Mouse (Mus musculus): Measurements from ENCODE around the gene Mymx. TPM values are rescaled to one million over a fixed set of nuclear protein-coding genes. Genes with fewer than 3 reads are reported as not detected.
A peak's percentile ranks its signal among the peaks of the same experiment; 100 is the strongest.

Mymx gene
- polyA plus RNA-seq, 1 experiment = not detected

GRCm38 (mm10) chr17:45556514-45557245 is 45.2 kb downstream of the Mymx start:
- TF ChIP-seq POLR2A (IDR thresholded peaks at IDR 0.05; ENCODE audit: low read depth, low read length) (no peak), CTCF (IDR thresholded peaks at IDR 0.05; ENCODE audit: borderline replicate concordance, insufficient read depth, low read length) (no peak)
- no peak overlapping the region for H3K27ac ChIP-seq (ENCODE audit: insufficient read depth, low read length)
- H3K4me1 ChIP-seq (ENCODE audit: control insufficient read depth, insufficient read depth, low read length) = no peaks in the 10 kb centered on the region; the same call in 1 of the 2 replicates
- peak overlapping the region; percentile 87 for H3K4me3 ChIP-seq (ENCODE audit: insufficient read depth, low read length)

- Histone ChIP-seq H3K27ac (ENCODE audit: insufficient read depth, low read length) (no peak overlapping the region), H3K4me1 (ENCODE audit: control insufficient read depth, insufficient read depth, low read length) (no peaks in the 10 kb centered on the region; the same call in 1 of the 2 replicates), H3K4me3 (ENCODE audit: insufficient read depth, low read length) (peak overlapping the region; percentile 87)
- TF ChIP-seq POLR2A (IDR thresholded peaks at IDR 0.05; ENCODE audit: low read depth, low read length) (no peak), CTCF (IDR thresholded peaks at IDR 0.05; ENCODE audit: borderline replicate concordance, insufficient read depth, low read length) (no peak)
These were observed 45.8 kb downstream of the Mymx start for GRCm38 (mm10) chr17:45556107-45556489.

GRCm38 (mm10) chr17:45555452-45556106 is 46.3 kb downstream of the Mymx start, which contains the start of gene Nfkbie:
Gene Nfkbie, plus strand, starts transcription at chr17:45555703.
- no peaks in the 10 kb centered on the region; the same call in 1 of the 2 replicates for H3K4me1 ChIP-seq (ENCODE audit: control insufficient read depth, insufficient read depth, low read length)
- no peak within 1 kb of the TSS for H3K27ac ChIP-seq (ENCODE audit: insufficient read depth, low read length)
- H3K4me3 ChIP-seq (ENCODE audit: insufficient read depth, low read length) = peak within 1 kb of the TSS; percentile 87
- TF ChIP-seq POLR2A (IDR thresholded peaks at IDR 0.05; ENCODE audit: low read depth, low read length) (peak; percentile 90), CTCF (IDR thresholded peaks at IDR 0.05; ENCODE audit: borderline replicate concordance, insufficient read depth, low read length) (no peak)

- H3K4me3 ChIP-seq (ENCODE audit: insufficient read depth, low read length) = no peak overlapping the region
These were observed 47.5 kb downstream of the Mymx start for GRCm38 (mm10) chr17:45554420-45554819.

GRCm38 (mm10) chr17:45553065-45553464 is 48.8 kb downstream of the Mymx start:
- TF ChIP-seq CTCF (IDR thresholded peaks at IDR 0.05; ENCODE audit: borderline replicate concordance, insufficient read depth, low read length) (no peak), POLR2A (IDR thresholded peaks at IDR 0.05; ENCODE audit: low read depth, low read length) (no peak)
- no peaks in the 10 kb centered on the region; the same call in 1 of the 2 replicates for H3K4me1 ChIP-seq (ENCODE audit: control insufficient read depth, insufficient read depth, low read length)
- H3K4me3 ChIP-seq (ENCODE audit: insufficient read depth, low read length) = no peak overlapping the region
- H3K27ac ChIP-seq (ENCODE audit: insufficient read depth, low read length) = no peak overlapping the region

More at GRCm38 (mm10) chr17:45554420-45554819, 47.5 kb downstream of the Mymx start:
- no peak overlapping the region for H3K27ac ChIP-seq (ENCODE audit: insufficient read depth, low read length)
- TF ChIP-seq CTCF (IDR thresholded peaks at IDR 0.05; ENCODE audit: borderline replicate concordance, insufficient read depth, low read length) (no peak), POLR2A (IDR thresholded peaks at IDR 0.05; ENCODE audit: low read depth, low read length) (no peak)
- H3K4me1 ChIP-seq (ENCODE audit: control insufficient read depth, insufficient read depth, low read length) = no peaks in the 10 kb centered on the region; the same call in 1 of the 2 replicates

GRCm38 (mm10) chr17:45551816-45552451 is 50.0 kb downstream of the Mymx start:
- H3K4me3 ChIP-seq (ENCODE audit: insufficient read depth, low read length) = no peak overlapping the region
- no peak for TF ChIP-seq POLR2A (IDR thresholded peaks at IDR 0.05; ENCODE audit: low read depth, low read length)
- peak; percentile 83 for TF ChIP-seq CTCF (IDR thresholded peaks at IDR 0.05; ENCODE audit: borderline replicate concordance, insufficient read depth, low read length)
- no peaks in the 10 kb centered on the region; the same call in 1 of the 2 replicates for H3K4me1 ChIP-seq (ENCODE audit: control insufficient read depth, insufficient read depth, low read length)
- no peak overlapping the region for H3K27ac ChIP-seq (ENCODE audit: insufficient read depth, low read length)

DNA sequence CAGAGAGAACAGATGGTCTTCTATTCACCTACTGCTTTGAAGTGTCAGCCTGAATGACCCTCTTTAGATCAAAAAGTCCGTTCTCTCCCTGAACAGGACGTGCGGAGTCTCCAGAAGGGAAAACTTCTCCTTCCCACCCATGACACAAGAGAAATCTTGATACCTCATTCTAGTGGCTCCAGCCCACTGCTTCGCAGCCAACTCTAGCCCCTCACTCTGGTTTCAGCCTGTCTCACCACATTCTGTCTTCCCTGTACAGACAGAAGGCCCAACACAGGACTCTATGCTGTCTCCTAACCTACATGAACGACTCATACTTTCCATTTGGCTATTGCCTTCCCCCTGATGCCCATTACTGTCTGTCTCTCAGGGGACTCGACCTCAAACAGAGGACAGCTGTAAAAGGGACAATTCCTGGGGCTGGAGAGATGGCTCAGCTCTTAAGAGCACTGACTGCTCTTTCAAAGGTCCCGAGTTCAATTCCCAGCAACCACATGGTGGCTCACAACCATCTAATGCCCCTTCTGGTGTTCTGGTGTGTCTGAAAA is 50.6 kb downstream of the Mymx start:
- no peaks in the 10 kb centered on the region for H3K4me1 ChIP-seq (ENCODE audit: control insufficient read depth, insufficient read depth, low read length)
- no peak overlapping the region for H3K4me3 ChIP-seq (ENCODE audit: insufficient read depth, low read length)
- TF ChIP-seq POLR2A (IDR thresholded peaks at IDR 0.05; ENCODE audit: low read depth, low read length) = no peak
- no peak overlapping the region for H3K27ac ChIP-seq (ENCODE audit: insufficient read depth, low read length)

Other genes starting within 250 kb of the Mymx start
- gene Cdc5l, start 168.4 kb downstream of the Mymx start, polyA plus RNA-seq (2011; ENCODE audit: insufficient read length, low read depth, missing spikeins) = 38.6 and 52.1 TPM in 2 replicates
- 0.58 TPM in 1 of 2 replicates, not detected in the other for gene Spats1, start 126.7 kb downstream of the Mymx start, polyA plus RNA-seq (2011; ENCODE audit: insufficient read length, low read depth, missing spikeins)
- 6.7 and 7.3 TPM in 2 replicates for gene Aars2, start 95.3 kb downstream of the Mymx start, polyA plus RNA-seq (2011; ENCODE audit: insufficient read length, low read depth, missing spikeins)
- gene Tcte1, start 78.7 kb downstream of the Mymx start, polyA plus RNA-seq (2011; ENCODE audit: insufficient read length, low read depth, missing spikeins) = not detected in 2 replicates
- 0.47 and 0.81 TPM in 2 replicates for gene Tmem151b, start 52.4 kb downstream of the Mymx start, polyA plus RNA-seq (2011; ENCODE audit: insufficient read length, low read depth, missing spikeins)
- gene Nfkbie, start 46.4 kb downstream of the Mymx start, polyA plus RNA-seq (2011; ENCODE audit: insufficient read length, low read depth, missing spikeins) = 4.3 and 6.2 TPM in 2 replicates
- 61.1 and 65.3 TPM in 2 replicates for gene Slc35b2, start 38.2 kb downstream of the Mymx start, polyA plus RNA-seq (2011; ENCODE audit: insufficient read length, low read depth, missing spikeins)
- 1,481 and 1,562 TPM in 2 replicates for gene Hsp90ab1, start 28.8 kb downstream of the Mymx start, polyA plus RNA-seq (2011; ENCODE audit: insufficient read length, low read depth, missing spikeins)
- 81.9 and 90.3 TPM in 2 replicates for gene Slc29a1, start 2.5 kb downstream of the Mymx start, polyA plus RNA-seq (2011; ENCODE audit: insufficient read length, low read depth, missing spikeins)
- not detected in 2 replicates for gene Capn11, start 57.2 kb upstream of the Mymx start, polyA plus RNA-seq (2011; ENCODE audit: insufficient read length, low read depth, missing spikeins)
- 38.9 and 39.0 TPM in 2 replicates for gene Mrpl14, start 84.2 kb upstream of the Mymx start, polyA plus RNA-seq (2011; ENCODE audit: insufficient read length, low read depth, missing spikeins)
- gene Tmem63b, start 84.8 kb upstream of the Mymx start, polyA plus RNA-seq (2011; ENCODE audit: insufficient read length, low read depth, missing spikeins) = 42.8 and 54.0 TPM in 2 replicates
- not detected in 2 replicates for gene 1600014C23Rik, start 131.7 kb upstream of the Mymx start, polyA plus RNA-seq (2011; ENCODE audit: insufficient read length, low read depth, missing spikeins)